Mouse (Mus musculus) forebrain, embryonic 12.5 days (tissue): ENCODE results near the gene Poc1b. TPM values are rescaled to one million over a fixed set of nuclear protein-coding genes. Genes with fewer than 3 reads are reported as not detected.
A peak's percentile ranks its signal among the peaks of the same experiment; 100 is the strongest.

ENCODE experiments used
- ATAC-seq: fragments of 200-750 bp; cut with Nextera tagmentation; 2 replicates; pipeline ENCODE4 v1.8.0; 2017; ENCODE audit warnings: moderate TSS enrichment; ENCODE audit not compliant: low FRiP score
- H3K27ac ChIP-seq: fragments of 300-500 bp; sonication (generic); 2 replicates; pipeline ENCODE4 v1.5.1; 2016; ENCODE audit warnings: mild to moderate bottlenecking
- H3K27me3 ChIP-seq: fragments of 300-500 bp; sonication (generic); 2 replicates; pipeline ENCODE4 v1.6.1; 2016; ENCODE audit warnings: mild to moderate bottlenecking
- H3K36me3 ChIP-seq: fragments of 300-500 bp; sonication (generic); replicated peaks from 2 replicates; pipeline ENCODE4 v1.6.1; 2016; ENCODE audit warnings: mild to moderate bottlenecking
- H3K4me1 ChIP-seq: fragments of 300-500 bp; sonication (generic); 2 replicates; pipeline ENCODE4 v1.6.1; 2016
- H3K4me2 ChIP-seq: fragments of 300-500 bp; sonication (generic); 2 replicates; pipeline ENCODE4 v1.6.1; 2016; ENCODE audit warnings: mild to moderate bottlenecking, moderate library complexity
- H3K4me3 ChIP-seq: fragments of 300-500 bp; sonication (generic); replicated peaks from 2 replicates; pipeline ENCODE4 v1.5.1; 2016; ENCODE audit warnings: mild to moderate bottlenecking
- H3K9ac ChIP-seq: fragments of 300-500 bp; sonication (generic); 2 replicates; pipeline ENCODE4 v1.6.1; 2016; ENCODE audit warnings: mild to moderate bottlenecking
- H3K9me3 ChIP-seq: fragments of 300-500 bp; sonication (generic); 2 replicates; pipeline ENCODE4 v1.6.1; 2016
- WGBS: fragments of 180-500 bp; shearing (Covaris S2); methylation state at CpG from one replicate; pipeline ENCODE4 v1.1.7; 2016; 5-methylcytosine and 5-hydroxymethylcytosine counted together
- polyA plus RNA-seq: library from polyadenylated mRNA; unstranded; fragments of >200 nt; fragmentation: Nextera tagmentation; extraction: Ambion mirVana; gene quantifications from 2 replicates; pipeline ENCODE4 v1.2.1, GENCODE M21; 2016

The Poc1b gene
- 24.6 and 25.5 TPM in 2 replicates for polyA plus RNA-seq

DNA sequence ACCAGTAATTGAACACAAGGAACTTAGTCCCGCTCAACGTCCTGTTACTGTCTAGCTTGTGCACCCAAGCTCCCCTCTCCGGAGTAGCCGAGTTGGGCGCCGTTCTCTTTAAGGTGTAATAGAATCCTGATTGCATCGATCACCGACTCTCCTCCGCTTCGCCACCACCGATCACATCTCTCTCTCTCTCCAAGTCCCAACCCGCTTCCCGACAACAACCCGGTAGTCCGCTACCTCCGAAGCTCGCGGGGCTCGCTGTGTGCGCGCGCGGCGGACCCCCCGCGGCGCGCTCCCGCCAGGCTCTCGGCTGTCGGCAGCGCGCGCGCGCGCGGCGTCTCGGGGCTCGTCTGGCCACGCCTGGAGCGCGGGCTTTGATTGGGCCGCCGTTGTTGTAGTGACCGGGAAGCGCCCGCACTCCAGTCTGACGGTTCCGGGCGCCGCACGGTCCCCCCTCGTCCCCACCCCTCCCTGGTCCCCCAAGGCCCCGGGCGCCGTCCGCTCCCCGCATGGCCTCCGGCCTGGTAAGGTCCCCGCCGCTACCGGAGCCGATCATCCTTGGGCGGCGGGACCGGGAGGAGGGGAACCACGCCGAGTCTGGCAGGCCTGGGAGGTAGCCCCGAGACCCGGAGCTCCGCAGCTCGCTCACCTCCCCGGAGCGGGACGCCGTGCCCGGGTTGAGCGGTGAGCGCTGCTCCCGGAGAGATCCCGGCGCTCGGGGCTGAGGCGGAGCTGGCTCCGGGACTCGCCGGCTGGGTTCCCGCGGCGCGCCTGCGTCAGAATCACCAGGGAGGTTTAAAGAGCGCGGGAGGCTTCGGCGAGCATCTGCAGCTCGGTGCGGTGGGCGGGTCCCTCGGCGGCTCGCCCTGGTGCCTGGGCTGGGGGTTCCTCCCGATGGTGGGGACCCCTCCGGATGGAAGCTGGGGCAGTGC lies at the start of gene Poc1b:
Gene Poc1b (plus strand): TSS at position 334 of the 929 bp plus-strand sequence.
- peaks cover 20% of the 10 kb centered on the region for H3K36me3 ChIP-seq
- no peaks in the 10 kb centered on the region for H3K9me3 ChIP-seq
- peak within 1 kb of the TSS; percentile 90 for H3K4me2 ChIP-seq
- H3K27ac ChIP-seq, result peak within 1 kb of the TSS; percentile 90
- H3K4me1 ChIP-seq, result peaks cover 35% of the 10 kb centered on the region
- H3K27me3 ChIP-seq, result no peaks in the 10 kb centered on the region
- H3K9ac ChIP-seq, result peak within 1 kb of the TSS; percentile 87
- peak within 1 kb of the TSS; percentile 95 for H3K4me3 ChIP-seq
- ATAC-seq, result peak; percentile 96
- under 1% methylated on average over 99 of the region's 106 CpGs for WGBS

DNA sequence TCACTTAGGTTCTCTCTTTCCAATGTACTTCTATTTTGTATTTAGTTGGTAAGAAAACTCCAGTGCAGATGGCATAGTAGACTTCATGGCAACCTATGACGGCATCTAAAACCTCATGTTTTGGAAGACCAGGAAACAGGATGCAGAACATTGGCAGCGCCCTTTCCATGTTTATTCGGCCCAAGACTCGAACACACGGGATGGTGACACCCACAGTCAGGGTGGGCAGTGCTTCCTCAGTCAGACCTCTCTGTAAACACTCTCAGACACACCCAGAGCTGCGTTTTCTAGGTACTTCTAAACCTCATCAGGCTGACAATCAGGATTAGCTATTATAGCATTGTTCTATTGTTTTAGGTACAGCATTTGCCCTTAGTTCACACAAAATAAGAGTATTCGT lies 46.2 kb upstream of the Poc1b start:
- no peak overlapping the region for H3K27ac ChIP-seq
- no peaks in the 10 kb centered on the region for H3K36me3 ChIP-seq
- H3K9me3 ChIP-seq, result no peaks in the 10 kb centered on the region
- no peak overlapping the region for H3K4me3 ChIP-seq
- H3K4me2 ChIP-seq, result no peak overlapping the region
- no peaks in the 10 kb centered on the region for H3K4me1 ChIP-seq
- ATAC-seq, result no peak
- no peaks in the 10 kb centered on the region for H3K27me3 ChIP-seq
- no peak overlapping the region for H3K9ac ChIP-seq
- 88% methylated on average over 7 of the region's 7 CpGs for WGBS

GRCm38 (mm10) chr10:99061418-99061817 lies 45.4 kb upstream of the Poc1b start:
- Histone ChIP-seq H3K9ac (no peak overlapping the region), H3K27me3 (no peaks in the 10 kb centered on the region), H3K4me1 (no peaks in the 10 kb centered on the region), H3K4me2 (no peak overlapping the region), H3K4me3 (no peak overlapping the region), H3K27ac (no peak overlapping the region), H3K9me3 (no peaks in the 10 kb centered on the region), H3K36me3 (no peaks in the 10 kb centered on the region)
- ATAC-seq, result no peak
- 91% methylated on average over 10 of the region's 10 CpGs for WGBS

- no peak overlapping the region for H3K4me2 ChIP-seq
- no peaks in the 10 kb centered on the region for H3K36me3 ChIP-seq
- H3K4me1 ChIP-seq, result no peaks in the 10 kb centered on the region
- no peaks in the 10 kb centered on the region for H3K27me3 ChIP-seq
- no peak for ATAC-seq
- WGBS, result 87% methylated on average over 5 of the region's 5 CpGs
- no peak overlapping the region for H3K9ac ChIP-seq
- H3K9me3 ChIP-seq, result no peaks in the 10 kb centered on the region
- no peak overlapping the region for H3K27ac ChIP-seq
- no peak overlapping the region for H3K4me3 ChIP-seq
Observed at GRCm38 (mm10) chr10:99062546-99062945, 44.3 kb upstream of the Poc1b start.

DNA sequence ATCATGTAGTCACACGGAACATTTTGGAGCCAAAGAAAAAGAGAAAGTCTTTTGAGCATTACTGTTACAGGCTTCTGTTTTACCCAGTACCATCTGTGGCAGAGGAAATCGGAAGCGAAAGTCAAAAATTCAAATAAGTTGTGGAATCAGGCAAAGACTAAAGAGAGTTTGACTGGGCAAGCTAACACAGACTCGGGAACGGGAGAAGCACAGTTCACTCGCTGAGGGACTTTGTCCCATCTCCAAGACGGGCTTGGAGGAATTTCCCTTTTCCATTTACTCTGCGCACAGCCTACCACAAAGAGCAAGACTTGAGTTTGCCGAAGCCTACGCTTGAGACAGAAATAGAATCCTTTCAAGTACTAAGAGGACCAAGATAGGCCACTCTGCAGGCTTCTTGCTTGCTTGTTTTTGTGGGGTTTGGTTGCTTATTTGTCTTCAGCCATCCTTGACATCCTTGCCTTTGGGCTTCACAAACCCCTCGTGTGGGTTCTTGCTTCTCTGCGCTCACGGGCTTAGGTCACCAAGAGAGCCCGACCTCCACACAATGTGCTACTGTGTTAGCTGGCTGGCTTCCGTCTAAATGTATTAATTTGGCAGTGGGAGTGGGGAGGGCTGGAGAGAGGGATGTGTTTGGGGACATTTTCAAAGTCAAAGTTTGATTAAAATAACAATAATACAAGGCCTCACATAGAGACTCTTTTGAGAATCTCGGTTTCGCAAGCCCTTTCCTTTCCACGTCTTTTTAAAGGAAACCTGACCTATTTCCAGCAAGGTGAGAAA lies 30.5 kb upstream of the Poc1b start:
- no peaks in the 10 kb centered on the region for H3K4me1 ChIP-seq
- H3K9me3 ChIP-seq, result no peaks in the 10 kb centered on the region
- H3K36me3 ChIP-seq, result no peaks in the 10 kb centered on the region
- H3K4me2 ChIP-seq, result no peak overlapping the region
- H3K27ac ChIP-seq, result no peak overlapping the region
- no peak for ATAC-seq
- no peak overlapping the region for H3K9ac ChIP-seq
- WGBS, result 85% methylated on average over 18 of the region's 18 CpGs
- H3K27me3 ChIP-seq, result no peaks in the 10 kb centered on the region
- no peak overlapping the region for H3K4me3 ChIP-seq

- no peak overlapping the region for H3K9ac ChIP-seq
- no peaks in the 10 kb centered on the region for H3K36me3 ChIP-seq
- no peak overlapping the region for H3K4me2 ChIP-seq
- no peaks in the 10 kb centered on the region for H3K27me3 ChIP-seq
- no peaks in the 10 kb centered on the region for H3K4me1 ChIP-seq
- H3K4me3 ChIP-seq, result no peak overlapping the region
- no peaks in the 10 kb centered on the region for H3K9me3 ChIP-seq
- 83% methylated on average over 2 of the region's 2 CpGs for WGBS
- no peak overlapping the region for H3K27ac ChIP-seq
- no peak for ATAC-seq
Observed at GRCm38 (mm10) chr10:99078621-99079020, 28.2 kb upstream of the Poc1b start.

GRCm38 (mm10) chr10:99081569-99081990 lies 25.3 kb upstream of the Poc1b start:
- H3K4me1 ChIP-seq, result no peaks in the 10 kb centered on the region
- no peak overlapping the region for H3K4me3 ChIP-seq
- no peaks in the 10 kb centered on the region for H3K9me3 ChIP-seq
- no peak overlapping the region for H3K27ac ChIP-seq
- H3K27me3 ChIP-seq, result no peaks in the 10 kb centered on the region
- H3K36me3 ChIP-seq, result no peaks in the 10 kb centered on the region
- 91% methylated on average over 10 of the region's 10 CpGs for WGBS
- no peak overlapping the region for H3K4me2 ChIP-seq
- H3K9ac ChIP-seq, result no peak overlapping the region
- ATAC-seq, result no peak

GRCm38 (mm10) chr10:99083431-99084003 lies 23.3 kb upstream of the Poc1b start:
- H3K27me3 ChIP-seq, result no peaks in the 10 kb centered on the region
- no peak for ATAC-seq
- WGBS, result 89% methylated on average over 14 of the region's 14 CpGs

GRCm38 (mm10) chr10:99084397-99085239 lies 22.2 kb upstream of the Poc1b start:
- no peak overlapping the region for H3K9ac ChIP-seq
- no peaks in the 10 kb centered on the region for H3K9me3 ChIP-seq

More at GRCm38 (mm10) chr10:99083431-99084003, 23.3 kb upstream of the Poc1b start:
- Histone ChIP-seq H3K4me2 (no peak overlapping the region), H3K4me1 (no peaks in the 10 kb centered on the region), H3K36me3 (no peaks in the 10 kb centered on the region), H3K27ac (no peak overlapping the region), H3K4me3 (no peak overlapping the region), H3K9ac (no peak overlapping the region), H3K9me3 (no peaks in the 10 kb centered on the region)

DNA sequence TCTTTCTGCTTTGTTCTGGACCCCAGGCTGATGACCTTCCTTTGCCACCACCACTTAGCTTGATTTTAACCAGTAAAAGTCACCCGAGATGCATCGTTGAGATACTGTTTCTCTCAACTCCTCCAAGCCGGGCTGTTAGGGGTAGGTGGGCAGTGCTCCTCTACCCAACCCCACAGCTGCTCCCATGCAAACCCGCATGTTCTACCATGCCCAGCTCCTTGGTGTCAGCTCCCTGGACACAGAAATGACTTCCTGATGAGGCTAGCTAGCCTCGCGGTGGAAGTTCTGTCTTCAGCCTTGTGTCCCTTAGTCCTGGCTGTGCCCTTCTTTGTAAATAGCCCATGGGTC lies 21.6 kb upstream of the Poc1b start:
- Histone ChIP-seq H3K36me3 (no peaks in the 10 kb centered on the region), H3K27me3 (no peaks in the 10 kb centered on the region), H3K9ac (no peak overlapping the region), H3K4me2 (no peak overlapping the region), H3K9me3 (no peaks in the 10 kb centered on the region), H3K27ac (no peak overlapping the region), H3K4me3 (no peak overlapping the region), H3K4me1 (no peaks in the 10 kb centered on the region)
- WGBS, result 65% methylated on average over 6 of the region's 6 CpGs
- ATAC-seq, result peak; percentile 34; the same call in 1 of the 2 replicates

More at GRCm38 (mm10) chr10:99084397-99085239, 22.2 kb upstream of the Poc1b start:
- Histone ChIP-seq H3K36me3 (no peaks in the 10 kb centered on the region), H3K4me2 (no peak overlapping the region), H3K27me3 (no peaks in the 10 kb centered on the region), H3K27ac (no peak overlapping the region), H3K4me3 (no peak overlapping the region), H3K4me1 (no peaks in the 10 kb centered on the region)
- 47% methylated on average over 23 of the region's 23 CpGs for WGBS
- ATAC-seq, result peak; percentile 87

- Histone ChIP-seq H3K4me3 (no peak overlapping the region), H3K36me3 (no peaks in the 10 kb centered on the region), H3K27me3 (no peaks in the 10 kb centered on the region), H3K4me1 (no peaks in the 10 kb centered on the region), H3K4me2 (no peak overlapping the region), H3K9ac (no peak overlapping the region), H3K27ac (no peak overlapping the region), H3K9me3 (no peaks in the 10 kb centered on the region)
- ATAC-seq, result no peak
- 71% methylated on average over 6 of the region's 6 CpGs for WGBS
Observed at GRCm38 (mm10) chr10:99086029-99086428, 20.8 kb upstream of the Poc1b start.
